Mouse (Mus musculus) heart, adult 2 months (tissue): ENCODE results near the gene Gstm4.

Experiments used
- CTCF ChIP-seq: fragments of 200-600 bp; IDR thresholded peaks from 2 replicates; pipeline ENCODE4 v1.8.1; 2022; ENCODE audit warnings: antibody characterized with exemption, mild to moderate bottlenecking, moderate library complexity
- EP300 ChIP-seq: fragments of 200-500 bp; IDR thresholded peaks from 2 replicates; pipeline ENCODE4 v1.6.1; 2011; ENCODE audit warnings: low read depth, low read length, control low read depth; ENCODE audit not compliant: insufficient read depth
- POLR2A ChIP-seq: fragments of 200-500 bp; IDR thresholded peaks from 2 replicates; pipeline ENCODE4 v1.6.1; 2011; ENCODE audit warnings: mild to moderate bottlenecking, low read depth, low read length, control low read depth; ENCODE audit not compliant: insufficient read depth

- TF ChIP-seq EP300 (no peak), POLR2A (no peak), CTCF (no peak)
Observed at GRCm38 (mm10) chr3:108083161-108083560, 38.5 kb upstream of the Gstm4 start.
